Mouse (Mus musculus): ENCODE data around the gene Atp10b.

DNA sequence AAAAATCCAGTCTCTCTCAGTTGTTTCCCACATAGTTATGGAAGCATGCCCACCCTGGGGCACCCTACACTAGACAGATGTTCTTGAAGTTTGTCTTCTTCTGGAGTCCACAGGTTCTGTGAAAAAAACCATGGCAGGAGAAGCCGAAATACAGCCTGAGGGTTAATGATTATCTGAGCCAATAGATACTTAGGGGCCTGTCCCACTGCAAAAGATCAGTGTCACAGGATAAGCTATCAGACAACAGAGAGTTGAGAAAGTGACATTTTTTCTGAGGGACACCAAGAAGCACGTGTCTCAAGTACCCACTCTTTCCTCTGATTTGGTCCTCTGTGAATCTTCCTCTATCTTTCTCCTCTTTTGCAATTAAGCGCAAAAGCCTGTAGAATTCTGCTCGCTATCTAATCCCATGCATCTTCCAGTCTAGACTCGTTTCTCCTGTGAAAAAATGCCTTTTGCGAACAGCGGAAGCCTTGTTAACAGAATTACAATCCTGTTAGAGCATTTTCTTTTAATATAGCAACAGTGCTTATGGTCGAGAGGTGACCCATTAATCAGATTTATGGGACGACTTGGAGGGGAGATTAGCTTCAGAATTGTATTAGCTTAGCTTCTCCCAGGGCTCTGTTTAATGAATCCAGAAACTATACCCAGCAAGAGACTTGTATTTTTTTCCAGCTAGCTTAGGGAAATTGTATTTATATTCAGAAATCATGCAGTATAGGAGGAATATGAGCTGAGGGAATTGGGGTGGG lies 10.7 kb downstream of the Atp10b start:
- TF ChIP-seq CTCF (conservative IDR thresholded peaks at IDR 0.05; ENCODE audit: insufficient read depth, insufficient read length, low read depth, low read length), result no peak
- no peak for TF ChIP-seq POLR2A (IDR thresholded peaks at IDR 0.05; ENCODE audit: low read depth, low read length)
